Mouse (Mus musculus) splenic B cell, adult 2 months (primary cell): ENCODE data around the gene Dnajc6.

Experiments
- DNase-seq: peaks from one replicate; pipeline ENCODE4 v3.0.0-alpha.2; 2011; ENCODE audit warnings: low read depth, low spot score
- H3K27me3 ChIP-seq: 2 replicates; pipeline ENCODE4 v1.6.1; 2012; ENCODE audit warnings: mild to moderate bottlenecking, low read length, moderate library complexity, mixed read lengths; ENCODE audit not compliant: control insufficient read depth, poor library complexity, insufficient read depth, severe bottlenecking
- H3K36me3 ChIP-seq: 2 replicates; pipeline ENCODE4 v1.6.1; 2012; ENCODE audit warnings: mild to moderate bottlenecking, low read length, moderate library complexity, mixed read lengths; ENCODE audit not compliant: control insufficient read depth, poor library complexity, insufficient read depth, severe bottlenecking

The Dnajc6 gene

GRCm38 (mm10) chr4:101511768-101512521 is 15.5 kb downstream of the Dnajc6 start:
- no peaks in the 10 kb centered on the region for H3K36me3 ChIP-seq
- no peaks in the 10 kb centered on the region; the same call in 1 of the 2 replicates for H3K27me3 ChIP-seq
- no peak for DNase-seq

DNA sequence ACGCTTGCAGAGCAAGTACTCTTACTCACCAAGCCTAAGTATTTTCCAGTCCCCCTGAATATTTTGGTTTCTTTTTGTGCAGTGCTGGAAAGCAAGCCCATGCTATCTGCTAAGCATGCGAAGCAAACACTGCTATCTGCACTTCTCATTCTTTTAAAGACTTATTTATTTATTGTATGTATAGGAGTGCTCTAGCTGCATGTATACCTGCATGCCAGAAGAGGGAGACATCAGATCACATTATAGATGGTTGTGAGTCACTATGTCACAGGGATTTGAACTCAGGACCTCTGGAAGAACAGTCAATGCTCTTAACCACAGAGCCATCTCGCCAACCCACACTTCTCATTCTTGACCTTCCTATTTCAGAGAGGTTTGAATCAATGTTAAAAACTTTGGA is 16.8 kb downstream of the Dnajc6 start:
- DNase-seq: no peak
- H3K27me3 ChIP-seq: no peaks in the 10 kb centered on the region; the same call in 1 of the 2 replicates

DNA sequence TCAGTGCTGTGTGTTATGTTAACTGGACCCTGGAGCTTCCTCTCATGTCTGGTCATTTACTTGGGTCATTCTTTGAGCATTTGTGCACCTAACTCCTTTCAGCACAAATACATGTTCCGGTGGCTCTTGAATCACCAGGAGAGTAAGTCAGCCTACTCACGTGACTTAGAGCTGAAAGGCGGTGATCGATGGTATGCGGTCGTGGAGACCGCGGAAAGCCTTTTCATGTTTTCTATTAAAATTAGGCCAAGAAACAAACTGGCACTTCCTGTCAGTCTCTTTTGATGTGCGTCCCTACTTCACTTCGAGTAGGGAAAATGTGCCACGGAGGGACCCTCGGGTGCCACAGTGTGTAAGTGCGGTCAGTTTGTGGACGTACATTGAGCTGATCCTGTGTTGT is 19.4 kb downstream of the Dnajc6 start:
- Histone ChIP-seq H3K36me3 (no peaks in the 10 kb centered on the region), H3K27me3 (no peaks in the 10 kb centered on the region; the same call in 1 of the 2 replicates)
- DNase-seq: no peak

More for the DNA sequence above, 16.8 kb downstream of the Dnajc6 start:
- H3K36me3 ChIP-seq: no peaks in the 10 kb centered on the region

- Histone ChIP-seq H3K27me3 (no peaks in the 10 kb centered on the region; the same call in 1 of the 2 replicates), H3K36me3 (no peaks in the 10 kb centered on the region)
- no peak for DNase-seq
Measured at GRCm38 (mm10) chr4:101516434-101517168, 20.2 kb downstream of the Dnajc6 start.

DNA sequence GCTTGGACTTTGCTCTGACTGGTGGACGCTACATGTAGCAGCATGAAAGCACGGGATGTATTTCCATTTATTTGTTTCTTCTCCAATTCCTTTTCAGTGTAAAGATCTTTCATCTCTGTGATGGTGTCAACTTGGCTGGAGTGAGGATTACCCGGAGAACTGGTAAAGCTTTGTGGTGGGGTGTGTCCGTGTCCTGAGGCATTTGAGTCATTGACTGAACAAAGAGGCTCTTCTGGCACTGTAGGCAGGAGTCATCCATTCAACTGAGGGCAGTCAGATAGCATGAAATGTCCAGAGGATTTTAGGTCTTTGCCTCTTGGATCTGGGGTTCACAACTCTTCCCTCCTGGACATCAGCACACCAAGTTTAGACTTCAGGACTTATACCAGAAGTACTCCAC is 35.5 kb downstream of the Dnajc6 start:
- no peaks in the 10 kb centered on the region for H3K36me3 ChIP-seq
- no peak for DNase-seq
- no peaks in the 10 kb centered on the region for H3K27me3 ChIP-seq

DNA sequence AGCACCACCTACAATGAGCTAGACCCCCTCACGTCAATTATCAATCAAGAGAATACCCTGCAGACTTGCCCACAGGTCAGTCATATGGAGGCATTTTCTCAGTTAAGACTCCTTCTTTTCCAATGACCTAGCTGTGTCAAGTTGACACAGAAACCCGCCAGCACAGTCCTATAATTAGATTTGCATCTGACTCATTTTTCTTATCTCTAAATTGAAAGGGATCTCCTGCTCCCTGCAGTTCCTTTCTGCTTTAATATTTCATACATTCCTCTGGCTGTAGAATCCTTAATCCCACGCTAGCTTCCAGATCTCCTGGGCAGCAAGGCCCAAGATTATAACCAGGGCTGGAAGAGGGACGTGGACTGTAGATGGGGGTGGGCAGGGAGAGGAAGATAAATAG is 44.1 kb downstream of the Dnajc6 start:
- Histone ChIP-seq H3K36me3 (no peaks in the 10 kb centered on the region), H3K27me3 (no peaks in the 10 kb centered on the region)
- DNase-seq: no peak

DNA sequence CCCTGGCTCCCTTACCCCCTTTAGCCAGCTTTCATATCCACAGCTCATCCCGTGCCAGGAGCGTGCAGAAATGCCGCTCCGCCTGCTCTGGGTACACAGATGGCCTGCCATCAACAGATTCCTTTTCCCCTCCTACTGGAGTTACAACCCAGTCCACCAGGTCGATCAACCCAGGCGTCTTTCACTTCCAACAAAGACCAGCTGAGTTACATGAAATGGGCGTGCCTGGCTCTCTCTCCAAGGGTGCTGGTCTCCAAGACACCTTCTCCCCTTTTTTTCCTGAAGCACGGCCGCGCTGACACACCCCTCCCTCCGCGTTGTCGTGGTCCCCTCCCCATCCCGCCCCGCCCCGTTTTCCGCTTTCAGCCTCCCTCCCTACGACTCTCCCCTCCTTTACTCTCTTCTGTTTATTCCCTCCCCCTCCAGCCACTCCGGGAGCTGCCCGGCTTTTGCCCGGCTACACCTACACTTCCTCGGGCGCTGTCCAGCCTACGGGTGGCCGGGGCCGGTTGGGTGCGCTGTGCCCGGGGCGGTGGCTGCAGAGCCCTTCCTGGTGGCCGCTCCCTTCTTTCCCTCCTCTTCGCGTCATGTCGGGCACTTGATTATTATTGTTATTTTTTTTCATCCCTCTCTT is 53.6 kb downstream of the Dnajc6 start:
- DNase-seq: no peak
- Histone ChIP-seq H3K36me3 (no peaks in the 10 kb centered on the region), H3K27me3 (no peaks in the 10 kb centered on the region)

DNA sequence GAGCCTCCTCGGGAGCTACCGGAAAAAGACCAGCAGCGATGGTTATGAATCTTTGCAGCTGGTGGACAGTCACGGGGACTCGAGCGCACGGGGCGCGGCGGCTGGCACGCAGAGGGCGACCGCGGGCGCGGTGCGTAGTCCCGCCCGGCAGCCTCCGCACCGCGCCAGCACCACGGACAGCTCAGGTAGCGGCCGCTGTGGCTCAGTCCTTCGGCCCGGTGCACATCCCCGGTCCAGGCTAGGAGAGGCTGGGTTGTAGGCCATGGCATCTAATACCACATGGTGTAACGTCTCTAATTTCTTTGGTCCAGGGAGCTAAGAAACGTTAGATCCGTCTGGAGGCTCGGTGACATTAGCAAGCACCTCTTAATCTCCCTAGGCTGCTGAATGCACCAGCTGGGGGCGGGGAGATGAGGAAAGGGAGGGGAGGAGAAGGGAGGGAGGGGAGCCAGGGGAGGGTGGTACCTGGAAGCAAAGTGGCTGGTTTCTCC is 54.3 kb downstream of the Dnajc6 start:
- no peaks in the 10 kb centered on the region for H3K36me3 ChIP-seq
- DNase-seq: no peak
- no peaks in the 10 kb centered on the region for H3K27me3 ChIP-seq

DNA sequence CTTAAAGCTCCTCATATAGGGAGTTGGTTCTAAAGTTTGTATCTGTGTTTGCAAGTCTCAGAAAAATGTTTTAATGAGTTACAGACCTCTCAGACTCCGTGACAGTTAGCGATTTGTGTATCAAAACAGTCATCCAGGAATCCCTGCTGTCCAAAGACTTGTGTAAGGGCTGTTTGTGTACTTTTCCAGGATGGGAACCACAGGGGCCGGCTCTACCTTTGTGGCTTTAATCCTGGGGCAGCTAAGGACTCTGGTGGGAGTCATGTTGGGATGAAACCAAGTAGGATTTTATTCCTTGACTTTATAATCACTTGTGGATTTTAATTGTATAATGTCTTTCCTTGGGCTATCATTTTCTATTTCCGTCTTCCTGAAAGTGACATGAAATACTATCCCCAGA is 55.0 kb downstream of the Dnajc6 start:
- DNase-seq: no peak
- Histone ChIP-seq H3K27me3 (no peaks in the 10 kb centered on the region), H3K36me3 (no peaks in the 10 kb centered on the region)

DNA sequence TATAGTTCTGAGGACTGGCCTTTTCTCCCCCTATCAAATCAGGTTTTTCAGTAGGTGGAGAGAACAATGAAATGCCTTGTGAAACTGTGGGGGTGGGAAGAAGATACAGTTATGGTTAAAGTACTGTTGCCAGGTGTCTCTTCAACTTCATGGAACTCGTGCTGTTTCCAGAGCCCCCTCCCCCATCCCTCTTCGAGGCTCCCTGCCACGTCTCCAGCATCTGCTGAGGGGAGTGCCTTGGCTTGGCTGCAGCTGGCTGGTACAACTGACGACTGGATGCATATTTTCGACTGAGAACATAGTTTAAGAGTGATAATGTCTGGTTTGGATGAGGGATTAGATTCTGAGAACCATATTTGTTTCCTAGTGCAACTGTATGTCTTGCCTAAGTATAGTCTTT is 55.9 kb downstream of the Dnajc6 start:
- no peak for DNase-seq
- Histone ChIP-seq H3K36me3 (no peaks in the 10 kb centered on the region), H3K27me3 (no peaks in the 10 kb centered on the region)

- H3K27me3 ChIP-seq: no peaks in the 10 kb centered on the region
- DNase-seq: no peak
- no peaks in the 10 kb centered on the region for H3K36me3 ChIP-seq
Measured at GRCm38 (mm10) chr4:101555016-101555415, 58.6 kb downstream of the Dnajc6 start.

- Histone ChIP-seq H3K27me3 (no peaks in the 10 kb centered on the region), H3K36me3 (no peaks in the 10 kb centered on the region)
- no peak for DNase-seq
Measured at GRCm38 (mm10) chr4:101560137-101560536, 63.7 kb downstream of the Dnajc6 start.

GRCm38 (mm10) chr4:101562836-101563235 is 66.4 kb downstream of the Dnajc6 start:
- Histone ChIP-seq H3K36me3 (no peaks in the 10 kb centered on the region), H3K27me3 (no peaks in the 10 kb centered on the region)
- DNase-seq: no peak

DNA sequence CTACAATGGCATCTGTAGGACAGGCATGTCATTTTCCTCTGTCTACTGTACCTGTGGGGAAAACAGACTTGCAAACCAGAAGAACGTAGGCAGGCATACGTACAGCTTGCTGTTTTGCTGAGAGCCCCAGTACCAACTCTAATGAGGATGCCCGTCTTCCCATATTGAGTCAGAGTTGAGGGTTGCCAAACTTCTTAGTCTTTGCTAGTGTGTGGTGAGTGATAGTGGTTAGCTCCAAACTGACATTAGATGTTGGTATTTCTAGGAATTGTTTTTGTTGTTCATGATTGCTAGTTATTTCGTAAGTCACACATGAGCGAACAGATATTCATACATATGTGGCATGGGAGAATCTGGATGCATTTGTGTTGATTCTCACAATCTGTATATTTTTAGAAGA is 67.2 kb downstream of the Dnajc6 start:
- no peak for DNase-seq
- H3K27me3 ChIP-seq: no peaks in the 10 kb centered on the region
- no peaks in the 10 kb centered on the region for H3K36me3 ChIP-seq
